ENCODE assay signal across 23 mouse cellular contexts in the genomic region with DNA sequence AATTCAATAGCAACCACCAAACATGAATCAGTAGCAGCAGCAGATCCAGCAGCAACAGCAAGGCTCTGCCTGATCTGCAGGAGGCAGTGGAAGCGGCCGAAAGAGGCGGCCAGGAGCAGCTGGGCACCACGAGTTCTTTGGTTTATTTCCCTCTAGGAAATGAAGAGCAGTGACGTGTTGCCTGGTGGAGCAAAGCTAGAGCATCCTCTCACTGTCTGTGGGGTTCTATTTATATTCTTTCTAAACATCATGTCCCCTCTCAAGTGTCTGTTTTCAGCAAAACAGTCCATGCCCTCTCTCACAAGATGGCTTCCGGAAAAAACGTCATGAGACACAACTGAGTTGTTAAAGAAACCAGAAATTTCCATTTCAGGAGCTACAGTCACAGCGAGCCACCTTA.
"Had no signal": no experiment of that assay in that cellular context is flagged by ENCODE, and none has a peak within 500 bp of the region (broad histone marks: within the 10 kb centered on the region; RNA-seq: fewer than 3 reads in every experiment).

No protein-coding gene starts in this region.

- H3K27ac ChIP-seq: heart, adult 2 months; hindbrain, embryonic 10.5 days; hindbrain, embryonic 12.5 days; hindbrain, embryonic 14.5 days; kidney, embryonic 15.5 days; kidney, postnatal 0 days; limb, embryonic 13.5 days; limb, embryonic 15.5 days; liver, embryonic 12.5 days; liver, embryonic 14.5 days had no signal

- H3K9ac ChIP-seq: hindbrain, embryonic 12.5 days; hindbrain, embryonic 14.5 days; kidney, embryonic 15.5 days; limb, embryonic 13.5 days; limb, embryonic 15.5 days; liver, embryonic 12.5 days; liver, embryonic 14.5 days had no signal

- ATAC-seq: hindbrain, embryonic 16.5 days; liver, embryonic 12.5 days had no signal

- H3K9me3 ChIP-seq: kidney, embryonic 15.5 days; limb, embryonic 15.5 days had no signal

- H3K4me2 ChIP-seq: heart, embryonic 11.5 days; hindbrain, embryonic 12.5 days; hindbrain, embryonic 14.5 days; kidney, embryonic 15.5 days; limb, embryonic 13.5 days; limb, embryonic 15.5 days; liver, embryonic 12.5 days had no signal

- H3K27me3 ChIP-seq: hindbrain, embryonic 12.5 days; kidney, embryonic 15.5 days; limb, embryonic 13.5 days; limb, embryonic 15.5 days; liver, embryonic 12.5 days had no signal

- H3K4me3 ChIP-seq: heart, adult 2 months; hindbrain, embryonic 10.5 days; hindbrain, embryonic 12.5 days; kidney, embryonic 15.5 days; limb, embryonic 13.5 days; limb, embryonic 15.5 days; liver, embryonic 12.5 days had no signal

- H3K36me3 ChIP-seq: hindbrain, embryonic 12.5 days; limb, embryonic 13.5 days; limb, embryonic 15.5 days had no signal

- DNase-seq: gastrocnemius, postnatal 14 days; heart, adult 2 months; heart, postnatal 10 days; heart, postnatal 4 days; kidney, adult 11 months; kidney, adult 2 months; kidney, adult 9 months; kidney, postnatal 14 days; kidney, postnatal 36 days; layer of hippocampus, adult 9-11 months; layer of hippocampus, postnatal 36 days; left cerebral cortex, postnatal 4 days had no signal
